Mouse (Mus musculus): Measurements from ENCODE around the gene Gucd1. TPM values are rescaled to one million over a fixed set of nuclear protein-coding genes. Genes with fewer than 3 reads are reported as not detected.
"Not testable (repeated sequence)": the region's sequence is repeated elsewhere in the genome, so short reads cannot be mapped to it uniquely, and the experiment has no call there.

Gene Gucd1
- polyA plus RNA-seq, 2 experiments: 34.0 to 39.2 TPM

DNA sequence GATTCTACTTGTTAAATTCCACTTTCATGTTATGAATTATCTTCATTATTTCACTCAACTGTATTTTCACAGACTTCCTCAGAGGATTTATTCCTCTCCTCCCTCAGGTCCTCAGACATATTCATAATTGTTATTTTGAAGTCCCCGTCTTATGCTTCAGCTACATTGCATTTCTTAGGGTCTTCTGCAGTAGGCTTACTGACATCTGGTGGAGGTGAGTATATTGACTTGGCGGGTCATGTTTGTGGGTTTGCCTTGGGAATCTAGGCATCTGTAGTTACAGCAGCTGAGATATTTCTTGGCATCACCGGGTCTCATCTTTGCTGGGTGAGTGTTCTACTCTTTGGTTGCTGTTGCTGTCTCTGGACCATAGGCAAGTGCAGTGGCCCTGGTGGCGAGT is 116.8 kb downstream of the Gucd1 start, which contains the start of gene Upb1:
Gene Upb1, plus strand, starts transcription at position 158 of the 400 bp plus-strand sequence.
- Histone ChIP-seq H3K27me3 (ENCODE audit: control insufficient read depth, insufficient read depth, low read length) (no peaks in the 10 kb centered on the region), H3K9ac (ENCODE audit: low read depth, low read length, severe bottlenecking) (no peak within 1 kb of the TSS), H3K9me3 (ENCODE audit: control insufficient read depth, low read length) (no peaks in the 10 kb centered on the region), H3K4me2 (replicated peaks; ENCODE audit: low read depth, low read length, severe bottlenecking) (no peak within 1 kb of the TSS), H3K4me1 (ENCODE audit: control insufficient read depth, insufficient read depth, low read length) (no peaks in the 10 kb centered on the region), H3K36me3 (ENCODE audit: control insufficient read depth, insufficient read depth, low read length) (no peaks in the 10 kb centered on the region), H3K27ac (replicated peaks; ENCODE audit: low read depth, low read length) (no peak within 1 kb of the TSS), H3K4me3 (replicated peaks; ENCODE audit: low read length) (no peak within 1 kb of the TSS)
- TF ChIP-seq POLR2A (IDR thresholded peaks at IDR 0.05; ENCODE audit: borderline replicate concordance, extremely low read depth, insufficient read depth, insufficient read length): no peak
- WGBS: 80% methylated on average over 4 of the region's 4 CpGs
- ATAC-seq (ENCODE audit: low FRiP score, low read depth) (no peak), DNase-seq (ENCODE audit: low spot score) (no peak)

DNA sequence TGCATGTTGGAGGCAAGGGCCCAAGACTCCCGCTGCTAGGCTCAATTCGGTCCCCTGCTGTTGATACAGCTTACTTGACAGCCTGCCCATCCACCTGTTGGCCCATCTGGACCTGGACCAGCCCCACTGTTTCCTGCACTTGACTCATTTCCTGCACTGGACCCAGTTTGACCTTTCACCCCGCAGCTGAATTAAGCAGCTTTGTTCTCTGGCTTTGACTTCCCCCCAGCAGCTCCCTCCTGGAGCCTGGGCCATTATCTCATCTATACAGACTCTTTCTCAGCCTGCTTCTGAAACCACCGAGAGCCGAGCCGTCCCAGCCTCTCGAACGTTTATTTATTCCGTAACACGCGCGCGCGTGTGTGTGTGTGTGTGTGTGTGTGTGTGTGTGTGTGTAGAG is 120.8 kb downstream of the Gucd1 start:
- H3K36me3 ChIP-seq (ENCODE audit: control insufficient read depth, insufficient read depth, low read length): no peaks in the 10 kb centered on the region
- H3K9me3 ChIP-seq (ENCODE audit: control insufficient read depth, low read length): no peaks in the 10 kb centered on the region
- no peaks in the 10 kb centered on the region for H3K27me3 ChIP-seq (ENCODE audit: control insufficient read depth, insufficient read depth, low read length)
- H3K4me3 ChIP-seq (replicated peaks; ENCODE audit: low read length): no peak overlapping the region
- ATAC-seq (ENCODE audit: low FRiP score, low read depth) (no peak), DNase-seq (ENCODE audit: low spot score) (no peak)
- H3K27ac ChIP-seq (replicated peaks; ENCODE audit: low read depth, low read length): no peak overlapping the region
- 54% methylated on average over 14 of the region's 14 CpGs for WGBS
- no peak overlapping the region for H3K4me2 ChIP-seq (replicated peaks; ENCODE audit: low read depth, low read length, severe bottlenecking)
- no peaks in the 10 kb centered on the region for H3K4me1 ChIP-seq (ENCODE audit: control insufficient read depth, insufficient read depth, low read length)
- H3K9ac ChIP-seq (ENCODE audit: low read depth, low read length, severe bottlenecking): no peak overlapping the region
- no peak for TF ChIP-seq POLR2A (IDR thresholded peaks at IDR 0.05; ENCODE audit: borderline replicate concordance, extremely low read depth, insufficient read depth, insufficient read length)

DNA sequence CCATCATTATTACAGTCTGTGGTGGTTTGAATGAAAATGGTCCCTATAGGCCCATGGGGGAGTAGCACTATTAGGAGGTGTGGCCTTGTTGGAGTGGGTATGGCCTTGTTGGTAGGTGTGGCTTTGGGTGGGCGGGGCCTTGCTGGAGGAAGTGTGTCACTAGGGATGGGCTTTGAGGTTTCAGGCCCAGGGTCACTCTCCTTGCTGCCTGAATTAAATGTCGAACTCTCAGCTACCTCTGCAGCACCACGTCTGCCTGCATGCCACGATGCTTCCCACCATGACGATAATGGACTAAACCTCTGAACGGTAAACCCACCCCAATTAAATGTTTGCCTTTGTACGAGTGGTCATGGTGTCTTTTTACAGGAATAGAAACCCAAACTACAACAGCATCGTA is 123.0 kb downstream of the Gucd1 start:
- H3K4me1 ChIP-seq (ENCODE audit: control insufficient read depth, insufficient read depth, low read length): no peaks in the 10 kb centered on the region
- no peak overlapping the region for H3K4me2 ChIP-seq (replicated peaks; ENCODE audit: low read depth, low read length, severe bottlenecking)
- no peaks in the 10 kb centered on the region for H3K27me3 ChIP-seq (ENCODE audit: control insufficient read depth, insufficient read depth, low read length)
- H3K36me3 ChIP-seq (ENCODE audit: control insufficient read depth, insufficient read depth, low read length): no peaks in the 10 kb centered on the region
- no peak for TF ChIP-seq POLR2A (IDR thresholded peaks at IDR 0.05; ENCODE audit: borderline replicate concordance, extremely low read depth, insufficient read depth, insufficient read length)
- no peak overlapping the region for H3K27ac ChIP-seq (replicated peaks; ENCODE audit: low read depth, low read length)
- no peak overlapping the region for H3K4me3 ChIP-seq (replicated peaks; ENCODE audit: low read length)
- no peak overlapping the region for H3K9ac ChIP-seq (ENCODE audit: low read depth, low read length, severe bottlenecking)
- DNase-seq (ENCODE audit: low spot score) (no peak), ATAC-seq (ENCODE audit: low FRiP score, low read depth) (no peak)
- no peaks in the 10 kb centered on the region for H3K9me3 ChIP-seq (ENCODE audit: control insufficient read depth, low read length)
- 84% methylated on average over 8 of the region's 8 CpGs for WGBS

DNA sequence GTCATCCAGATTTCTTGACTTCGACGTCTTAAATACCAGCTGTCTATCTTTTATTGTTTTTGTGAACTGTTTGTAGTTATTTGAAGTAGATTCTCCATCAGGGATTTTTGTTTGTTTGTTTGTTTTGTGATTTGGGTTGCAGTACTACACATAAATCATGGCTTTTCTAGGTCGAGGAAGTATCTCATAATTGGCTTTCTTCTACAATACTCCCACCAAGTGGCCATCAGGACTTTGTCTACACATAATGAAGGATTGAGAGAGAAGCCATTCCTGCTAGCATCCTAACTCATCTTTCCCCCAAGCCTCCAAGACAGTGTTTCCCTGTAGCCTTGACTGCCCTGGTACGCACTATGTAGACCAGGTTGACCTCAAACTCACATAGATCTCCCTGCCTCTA is 126.9 kb downstream of the Gucd1 start:
- WGBS: 89% methylated on average over 4 of the region's 4 CpGs

DNA sequence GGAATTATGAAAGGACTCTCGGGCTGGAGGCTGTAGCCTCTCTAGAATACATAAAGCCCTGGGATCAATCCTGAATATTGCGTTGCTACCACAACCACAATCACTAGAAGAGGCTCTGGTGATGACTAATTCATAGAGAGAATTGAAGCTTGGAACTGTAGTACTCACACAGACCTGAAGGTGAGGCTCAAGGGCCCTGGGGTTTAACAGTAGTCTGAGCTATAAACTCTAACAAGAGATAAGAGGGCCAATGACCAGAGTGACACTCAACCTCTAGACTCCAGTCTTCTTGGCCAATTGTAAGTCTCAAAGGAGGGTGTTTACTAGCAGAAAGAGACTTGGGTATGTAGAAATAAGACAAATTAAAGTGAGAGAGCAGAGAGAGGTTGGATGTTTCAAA is 127.6 kb downstream of the Gucd1 start:
- Histone ChIP-seq H3K4me3 (replicated peaks; ENCODE audit: low read length) (no peak overlapping the region), H3K36me3 (ENCODE audit: control insufficient read depth, insufficient read depth, low read length) (no peaks in the 10 kb centered on the region), H3K4me1 (ENCODE audit: control insufficient read depth, insufficient read depth, low read length) (no peaks in the 10 kb centered on the region), H3K9ac (ENCODE audit: low read depth, low read length, severe bottlenecking) (no peak overlapping the region), H3K9me3 (ENCODE audit: control insufficient read depth, low read length) (no peaks in the 10 kb centered on the region), H3K27me3 (ENCODE audit: control insufficient read depth, insufficient read depth, low read length) (no peaks in the 10 kb centered on the region), H3K4me2 (replicated peaks; ENCODE audit: low read depth, low read length, severe bottlenecking) (no peak overlapping the region), H3K27ac (replicated peaks; ENCODE audit: low read depth, low read length) (no peak overlapping the region)
- no peak for TF ChIP-seq POLR2A (IDR thresholded peaks at IDR 0.05; ENCODE audit: borderline replicate concordance, extremely low read depth, insufficient read depth, insufficient read length)
- WGBS: 88% methylated on average over 2 of the region's 2 CpGs
- DNase-seq (ENCODE audit: low spot score) (no peak), ATAC-seq (ENCODE audit: low FRiP score, low read depth) (no peak)

More for the DNA sequence above, 126.9 kb downstream of the Gucd1 start:
- Histone ChIP-seq H3K27me3 (ENCODE audit: control insufficient read depth, insufficient read depth, low read length) (no peaks in the 10 kb centered on the region), H3K9ac (ENCODE audit: low read depth, low read length, severe bottlenecking) (no peak overlapping the region), H3K9me3 (ENCODE audit: control insufficient read depth, low read length) (no peaks in the 10 kb centered on the region), H3K4me1 (ENCODE audit: control insufficient read depth, insufficient read depth, low read length) (no peaks in the 10 kb centered on the region), H3K4me2 (replicated peaks; ENCODE audit: low read depth, low read length, severe bottlenecking) (no peak overlapping the region), H3K4me3 (replicated peaks; ENCODE audit: low read length) (no peak overlapping the region), H3K27ac (replicated peaks; ENCODE audit: low read depth, low read length) (no peak overlapping the region), H3K36me3 (ENCODE audit: control insufficient read depth, insufficient read depth, low read length) (no peaks in the 10 kb centered on the region)
- ATAC-seq (ENCODE audit: low FRiP score, low read depth) (no peak), DNase-seq (ENCODE audit: low spot score) (no peak)
- TF ChIP-seq POLR2A (IDR thresholded peaks at IDR 0.05; ENCODE audit: borderline replicate concordance, extremely low read depth, insufficient read depth, insufficient read length): no peak

DNA sequence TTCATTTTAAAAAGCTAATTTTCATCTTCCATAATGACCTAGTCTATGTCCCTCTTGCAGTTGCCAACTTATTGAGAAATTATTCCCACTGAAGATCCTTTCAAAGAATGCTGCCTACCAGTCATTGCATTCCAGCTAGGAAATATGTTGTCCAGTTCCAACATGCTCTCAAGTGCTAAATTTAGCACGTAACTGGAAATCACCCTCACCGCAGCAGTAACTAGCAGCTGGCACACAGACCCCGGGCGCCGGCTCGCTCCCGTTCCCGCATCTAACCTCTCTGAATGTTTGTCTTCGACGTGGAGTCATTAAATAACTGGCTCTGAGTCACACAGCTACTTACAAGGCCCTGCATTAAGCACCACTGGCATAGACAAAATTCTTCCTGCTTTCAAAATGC is 139.1 kb downstream of the Gucd1 start:
- DNase-seq (ENCODE audit: low spot score) (no peak), ATAC-seq (ENCODE audit: low FRiP score, low read depth) (no peak)
- Histone ChIP-seq H3K9ac (ENCODE audit: low read depth, low read length, severe bottlenecking) (no peak overlapping the region), H3K36me3 (ENCODE audit: control insufficient read depth, insufficient read depth, low read length) (no peaks in the 10 kb centered on the region), H3K4me3 (replicated peaks; ENCODE audit: low read length) (no peak overlapping the region), H3K4me2 (replicated peaks; ENCODE audit: low read depth, low read length, severe bottlenecking) (no peak overlapping the region), H3K4me1 (ENCODE audit: control insufficient read depth, insufficient read depth, low read length) (no peaks in the 10 kb centered on the region), H3K27ac (replicated peaks; ENCODE audit: low read depth, low read length) (no peak overlapping the region), H3K27me3 (ENCODE audit: control insufficient read depth, insufficient read depth, low read length) (no peaks in the 10 kb centered on the region), H3K9me3 (ENCODE audit: control insufficient read depth, low read length) (no peaks in the 10 kb centered on the region)
- TF ChIP-seq POLR2A (IDR thresholded peaks at IDR 0.05; ENCODE audit: borderline replicate concordance, extremely low read depth, insufficient read depth, insufficient read length): no peak
- 61% methylated on average over 10 of the region's 10 CpGs for WGBS

DNA sequence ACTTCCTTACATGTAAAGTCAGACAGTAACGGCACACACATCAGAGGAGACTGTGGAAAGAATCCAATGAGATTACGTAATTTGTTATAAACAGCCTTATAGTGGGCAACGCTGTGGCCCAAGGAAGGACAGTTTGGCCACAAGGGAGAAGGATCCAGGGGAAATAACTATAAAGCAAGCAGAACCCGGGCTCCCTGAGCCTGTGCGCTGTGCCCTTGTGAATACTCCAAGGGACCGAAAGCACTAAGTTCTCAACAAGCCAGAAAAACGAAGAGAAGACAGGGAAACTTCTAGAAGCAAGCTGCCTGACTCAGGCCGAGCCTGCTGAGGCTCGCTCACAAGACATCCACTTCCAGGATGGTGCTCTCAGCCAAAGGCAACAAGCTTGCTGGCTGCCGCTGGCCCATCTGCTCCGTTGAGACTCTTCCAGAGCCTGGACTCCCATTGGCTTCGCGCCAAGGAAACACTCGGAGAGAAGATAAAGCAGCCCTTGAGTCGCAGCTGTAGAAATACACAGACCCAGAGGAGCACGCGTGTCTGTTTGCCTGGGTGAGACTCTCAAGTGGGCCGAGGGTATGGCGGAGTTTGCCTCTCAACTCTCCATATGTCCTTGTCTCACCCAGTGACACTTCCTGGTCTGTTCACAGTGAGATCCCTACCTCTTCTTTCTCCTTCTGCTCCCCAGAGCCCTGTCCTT is 144.0 kb downstream of the Gucd1 start:
- not testable (repeated sequence) for H3K27me3 ChIP-seq (ENCODE audit: control insufficient read depth, insufficient read depth, low read length); DNase-seq (ENCODE audit: low spot score); H3K4me3 ChIP-seq (replicated peaks; ENCODE audit: low read length); ATAC-seq (ENCODE audit: low FRiP score, low read depth); H3K27ac ChIP-seq (replicated peaks; ENCODE audit: low read depth, low read length); H3K4me2 ChIP-seq (replicated peaks; ENCODE audit: low read depth, low read length, severe bottlenecking); H3K9me3 ChIP-seq (ENCODE audit: control insufficient read depth, low read length); H3K36me3 ChIP-seq (ENCODE audit: control insufficient read depth, insufficient read depth, low read length); H3K4me1 ChIP-seq (ENCODE audit: control insufficient read depth, insufficient read depth, low read length); H3K9ac ChIP-seq (ENCODE audit: low read depth, low read length, severe bottlenecking)
- WGBS: 81% methylated on average over 13 of the region's 19 CpGs

Data from limb, embryonic 14.5 days (tissue).